Mouse (Mus musculus): ENCODE measurements around the gene Ppp1r16b. TPM values are rescaled to one million over a fixed set of nuclear protein-coding genes. Genes with fewer than 3 reads are reported as not detected.
A peak's percentile ranks its signal among the peaks of the same experiment; 100 is the strongest.
"Not testable (repeated sequence)": the region's sequence is repeated elsewhere in the genome, so short reads cannot be mapped to it uniquely, and the experiment has no call there.

Gene Ppp1r16b
- polyA plus RNA-seq, 1 experiment from 2014 or later = 4.7 TPM

DNA sequence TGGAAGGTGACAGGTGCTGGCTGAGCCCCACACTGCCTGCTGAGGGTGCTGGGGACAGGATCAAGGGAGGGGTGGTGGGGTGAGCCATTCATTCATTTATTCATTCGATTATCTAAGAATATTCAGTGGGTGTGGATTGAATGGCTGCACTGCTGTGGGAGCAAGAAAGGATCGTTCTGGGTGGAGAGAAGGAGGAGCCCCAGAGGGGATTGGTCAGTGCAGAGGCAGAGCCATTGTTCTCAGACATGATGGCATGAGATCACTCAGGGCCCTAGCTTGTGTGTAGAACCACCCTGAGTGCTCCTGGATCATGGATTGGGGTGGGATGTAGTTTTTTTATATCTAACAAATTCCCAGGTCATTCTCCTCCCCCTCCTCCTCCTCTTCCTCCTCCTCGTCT is 56.3 kb downstream of the Ppp1r16b start:
- DNase-seq (ENCODE audit: low spot score) = no peak
- Histone ChIP-seq H3K27ac (no peak overlapping the region; the same call in 1 of the 2 replicates), H3K9me3 (no peaks in the 10 kb centered on the region), H3K4me1 (peaks cover 32% of the 10 kb centered on the region), H3K27me3 (ENCODE audit: insufficient read depth, poor library complexity, severe bottlenecking) (0 out of 2 replicates have a peak, but pooled peaks cover 11% of the 10 kb centered on the region), H3K4me3 (no peak overlapping the region), H3K36me3 (no peaks in the 10 kb centered on the region)
- WGBS = 58% methylated on average over 3 of the region's 3 CpGs

DNA sequence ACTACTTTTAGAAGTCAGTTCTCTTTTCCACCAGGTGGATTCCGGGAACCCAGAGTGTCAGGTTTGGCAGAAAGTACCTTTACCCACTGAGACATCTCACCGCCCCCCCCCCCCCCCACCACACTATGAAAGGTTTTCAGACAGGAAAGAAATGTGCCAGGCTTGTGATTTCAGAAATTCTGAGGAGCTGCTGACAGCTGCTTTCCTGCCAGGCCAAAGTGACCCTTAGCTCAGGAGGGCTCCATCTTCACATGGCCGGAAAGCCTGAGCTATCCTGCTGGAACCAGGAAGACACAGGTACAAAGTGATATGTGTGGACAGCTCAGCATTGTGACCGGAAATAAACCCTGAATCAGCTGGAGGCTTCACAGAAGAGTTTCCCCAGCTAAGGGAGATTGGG is 56.9 kb downstream of the Ppp1r16b start:
- Histone ChIP-seq H3K27ac (0 out of 2 replicates have a peak overlapping the region, but pooled peaks have one; percentile 69), H3K9me3 (no peaks in the 10 kb centered on the region), H3K36me3 (no peaks in the 10 kb centered on the region), H3K27me3 (ENCODE audit: insufficient read depth, poor library complexity, severe bottlenecking) (0 out of 2 replicates have a peak, but pooled peaks cover 11% of the 10 kb centered on the region), H3K4me1 (peaks cover 30% of the 10 kb centered on the region), H3K4me3 (no peak overlapping the region)
- WGBS = 37% methylated on average over 4 of the region's 4 CpGs
- DNase-seq (ENCODE audit: low spot score) = no peak

DNA sequence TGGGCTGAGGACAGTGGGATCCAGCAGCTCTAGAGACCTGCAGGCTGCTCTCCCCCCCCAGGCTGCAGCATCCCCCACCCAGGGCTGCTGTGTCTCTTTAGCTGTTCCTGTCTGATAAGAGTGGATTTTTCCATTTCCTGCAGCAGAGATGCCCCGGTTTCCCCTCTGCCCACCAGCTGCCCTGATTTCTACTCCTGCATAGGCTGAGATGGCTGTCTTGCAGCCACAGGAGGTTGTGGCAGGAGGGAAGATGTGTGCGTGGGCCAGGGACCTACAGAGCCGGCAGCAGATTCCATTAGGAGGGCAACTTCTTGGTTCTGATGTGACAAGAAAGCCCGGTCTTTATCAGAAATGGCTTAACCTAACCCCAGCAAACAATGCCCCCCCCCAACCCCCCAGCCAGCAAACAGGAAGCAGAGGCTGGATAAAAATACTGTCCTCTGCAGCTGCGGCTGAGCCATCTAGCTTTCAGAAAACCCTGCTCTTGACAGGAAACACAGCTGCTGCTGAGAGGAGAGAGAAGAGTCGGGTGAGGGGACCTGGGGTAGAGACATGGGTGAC is 57.9 kb downstream of the Ppp1r16b start:
- no peaks in the 10 kb centered on the region for H3K9me3 ChIP-seq
- peaks cover 30% of the 10 kb centered on the region for H3K4me1 ChIP-seq
- H3K4me3 ChIP-seq = peak overlapping the region; percentile 13; the same call in 1 of the 2 replicates
- peak overlapping the region; percentile 69 for H3K27ac ChIP-seq
- 0 out of 2 replicates have a peak, but pooled peaks cover 11% of the 10 kb centered on the region for H3K27me3 ChIP-seq (ENCODE audit: insufficient read depth, poor library complexity, severe bottlenecking)
- WGBS = 17% methylated on average over 6 of the region's 6 CpGs
- no peaks in the 10 kb centered on the region for H3K36me3 ChIP-seq
- DNase-seq (ENCODE audit: low spot score) = no peak

DNA sequence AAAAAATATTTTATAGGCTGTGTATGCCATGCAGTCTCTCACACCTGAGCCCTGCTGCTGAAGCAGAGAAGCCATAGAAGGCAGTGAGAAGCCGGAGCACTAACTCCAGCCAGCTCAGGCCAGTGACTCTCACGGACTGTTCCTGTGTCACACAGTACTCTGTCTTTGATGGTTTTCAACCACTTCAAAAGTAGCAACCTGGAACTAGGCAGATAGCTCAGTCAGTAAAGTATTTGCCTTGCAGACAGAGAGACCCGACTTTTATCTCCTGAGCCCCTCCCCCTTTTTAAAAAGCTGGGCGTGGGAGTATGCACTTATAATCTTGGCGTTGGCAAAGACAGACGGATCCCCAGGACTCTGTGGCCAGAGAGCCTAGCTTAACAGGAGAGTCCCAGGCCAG is 58.6 kb downstream of the Ppp1r16b start:
- H3K27ac ChIP-seq = peak overlapping the region; percentile 69; the same call in 1 of the 2 replicates
- no peaks in the 10 kb centered on the region for H3K9me3 ChIP-seq
- H3K4me3 ChIP-seq = no peak overlapping the region
- WGBS = 13% methylated on average over 6 of the region's 6 CpGs
- H3K27me3 ChIP-seq (ENCODE audit: insufficient read depth, poor library complexity, severe bottlenecking) = 0 out of 2 replicates have a peak, but pooled peaks cover 11% of the 10 kb centered on the region
- H3K4me1 ChIP-seq = peaks cover 34% of the 10 kb centered on the region
- no peaks in the 10 kb centered on the region for H3K36me3 ChIP-seq
- DNase-seq (ENCODE audit: low spot score) = no peak

DNA sequence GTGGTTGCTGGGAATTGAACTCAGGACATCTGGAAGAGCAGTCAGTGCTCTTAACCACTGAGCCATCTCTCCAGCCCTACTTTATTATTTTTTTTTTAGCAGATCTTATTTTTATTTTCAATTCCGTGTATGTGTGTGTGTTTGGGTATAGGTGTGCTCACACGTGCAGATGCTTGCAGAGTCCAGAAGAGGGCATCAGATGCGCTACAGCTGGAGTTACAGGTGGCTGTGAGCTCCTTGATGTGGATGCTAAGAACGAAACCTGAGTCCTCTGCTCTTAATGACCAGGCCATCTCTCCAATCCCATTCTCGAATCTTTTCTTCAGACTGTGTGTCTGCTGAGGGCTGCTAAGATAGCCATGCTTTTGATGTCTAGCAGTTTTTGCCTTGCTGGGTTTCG is 61.1 kb downstream of the Ppp1r16b start:
- WGBS = 60% methylated on average over 6 of the region's 6 CpGs
- no peak for DNase-seq (ENCODE audit: low spot score)
- Histone ChIP-seq H3K27ac (no peak overlapping the region), H3K9me3 (no peaks in the 10 kb centered on the region), H3K4me1 (peaks cover 33% of the 10 kb centered on the region), H3K27me3 (ENCODE audit: insufficient read depth, poor library complexity, severe bottlenecking) (peaks cover 2% of the 10 kb centered on the region; the same call in 1 of the 2 replicates), H3K36me3 (no peaks in the 10 kb centered on the region), H3K4me3 (no peak overlapping the region)

DNA sequence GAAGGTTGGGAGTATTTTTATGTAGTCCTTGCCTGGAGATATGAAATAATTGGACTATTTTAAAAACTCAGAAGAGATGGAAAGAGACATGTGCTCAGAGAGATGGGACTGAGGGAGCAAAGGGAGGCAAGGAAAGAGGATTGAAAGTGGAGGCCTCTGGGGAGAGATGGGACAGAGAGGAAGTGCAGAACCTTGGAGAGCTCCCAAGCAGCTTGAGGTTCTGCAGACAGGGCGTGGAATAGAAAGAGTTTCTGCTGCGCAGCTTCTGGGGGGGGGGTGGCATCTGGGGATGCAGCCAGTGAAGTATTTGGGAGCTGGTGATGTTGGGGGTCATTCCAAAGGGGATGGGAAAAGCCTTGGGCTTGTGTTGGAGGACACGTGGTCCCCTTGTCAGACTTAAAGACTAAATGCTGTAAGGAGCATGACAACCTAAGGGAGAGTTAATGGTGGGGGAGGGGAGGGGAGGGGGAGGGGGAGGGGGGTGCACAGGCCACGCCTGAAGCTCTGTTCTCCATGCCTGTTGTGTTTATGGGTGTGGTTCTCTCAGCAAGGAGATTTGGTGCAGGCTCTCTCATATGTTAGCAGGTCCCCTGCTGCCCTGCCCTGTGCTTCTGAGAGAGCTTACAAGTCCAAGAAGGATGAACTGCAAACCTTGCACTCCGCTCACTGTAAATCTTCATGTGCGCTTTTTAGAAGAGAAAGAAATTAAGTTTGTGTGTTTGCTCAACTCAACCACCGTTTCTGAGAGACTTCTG is 63.0 kb downstream of the Ppp1r16b start:
- 40% methylated on average over 7 of the region's 7 CpGs for whole genome bisulfite sequencing
- Histone ChIP-seq H3K36me3 (no peaks in the 10 kb centered on the region), H3K4me1 (peaks cover 14% of the 10 kb centered on the region), H3K9me3 (no peaks in the 10 kb centered on the region), H3K27me3 (ENCODE audit: insufficient read depth, poor library complexity, severe bottlenecking) (no peaks in the 10 kb centered on the region; the same call in 1 of the 2 replicates), H3K27ac (no peak overlapping the region), H3K4me3 (no peak overlapping the region)
- no peak for DNase-seq (ENCODE audit: low spot score)

DNA sequence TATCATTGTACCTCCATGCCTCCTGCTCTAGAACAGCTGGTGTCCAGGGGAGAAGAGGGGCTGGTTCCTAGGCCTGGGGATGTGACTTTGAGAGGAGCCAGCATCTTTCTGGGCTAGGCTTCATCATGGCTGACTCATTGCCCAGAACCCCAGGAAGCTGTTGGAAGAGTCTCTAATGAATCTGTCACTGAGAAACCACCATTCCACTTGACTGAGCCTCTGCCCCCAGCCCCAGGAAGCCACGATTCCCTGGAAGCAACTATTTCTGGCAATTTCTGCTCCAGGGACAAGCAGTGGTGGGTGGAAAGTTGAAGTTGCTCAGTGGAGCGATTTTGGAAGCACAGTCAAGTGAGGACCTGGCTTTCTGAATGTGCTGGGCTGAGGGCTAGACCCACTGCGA is 65.7 kb downstream of the Ppp1r16b start:
- Histone ChIP-seq H3K27ac (no peak overlapping the region), H3K27me3 (ENCODE audit: insufficient read depth, poor library complexity, severe bottlenecking) (no peaks in the 10 kb centered on the region; the same call in 1 of the 2 replicates), H3K4me1 (0 out of 2 replicates have a peak, but pooled peaks cover 4% of the 10 kb centered on the region), H3K36me3 (no peaks in the 10 kb centered on the region), H3K9me3 (no peaks in the 10 kb centered on the region), H3K4me3 (no peak overlapping the region)
- WGBS = 69% methylated on average over 3 of the region's 3 CpGs
- DNase-seq (ENCODE audit: low spot score) = no peak

DNA sequence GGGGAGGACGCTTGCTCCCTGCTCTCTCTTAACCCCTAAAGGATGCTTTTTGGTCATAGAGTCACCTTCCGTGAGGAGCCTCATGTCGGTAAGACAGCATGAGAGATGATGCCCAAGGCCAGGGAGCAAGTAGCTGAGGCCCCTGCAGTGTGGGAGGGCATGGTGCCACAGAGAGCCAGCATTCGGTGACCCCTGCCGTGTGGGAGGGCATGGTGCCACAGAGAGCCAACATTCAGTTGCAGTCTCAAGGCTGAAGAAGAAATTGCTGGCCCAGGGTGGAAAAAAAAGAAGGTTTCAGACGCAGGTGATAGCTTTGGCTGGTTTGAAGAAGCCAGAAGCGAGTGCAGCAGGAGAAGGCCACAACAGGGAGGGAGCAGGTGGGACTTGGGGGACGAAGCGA is 67.3 kb downstream of the Ppp1r16b start:
- H3K27me3 ChIP-seq (ENCODE audit: insufficient read depth, poor library complexity, severe bottlenecking) = no peaks in the 10 kb centered on the region; the same call in 1 of the 2 replicates
- no peak overlapping the region for H3K27ac ChIP-seq
- no peak overlapping the region for H3K4me3 ChIP-seq
- H3K4me1 ChIP-seq = 0 out of 2 replicates have a peak, but pooled peaks cover 4% of the 10 kb centered on the region
- no peaks in the 10 kb centered on the region for H3K36me3 ChIP-seq
- 81% methylated on average over 9 of the region's 9 CpGs for WGBS
- H3K9me3 ChIP-seq = no peaks in the 10 kb centered on the region
- no peak for DNase-seq (ENCODE audit: low spot score)

DNA sequence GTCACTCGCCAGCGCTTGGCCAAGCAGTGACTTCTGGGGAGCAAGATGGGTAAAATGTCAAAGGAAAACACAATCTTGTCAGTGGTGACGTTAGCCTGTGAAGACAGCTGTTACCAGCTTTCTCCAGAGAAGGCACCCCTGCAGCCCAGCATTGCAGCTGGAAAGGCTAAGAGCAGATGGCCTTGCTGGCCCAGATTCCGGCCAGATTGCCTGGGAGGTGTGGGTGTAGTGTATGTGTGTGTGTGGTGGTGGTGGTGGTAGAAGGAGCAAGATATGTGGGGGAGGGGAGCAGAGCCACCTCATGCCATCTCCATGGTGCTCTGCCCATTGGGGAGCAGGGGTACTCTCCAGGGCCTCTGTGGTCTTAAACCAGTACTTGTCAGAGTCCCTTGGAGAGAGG is 67.9 kb downstream of the Ppp1r16b start:
- no peak overlapping the region for H3K4me3 ChIP-seq
- WGBS = 74% methylated on average over 4 of the region's 4 CpGs
- no peak for DNase-seq (ENCODE audit: low spot score)
- H3K27me3 ChIP-seq (ENCODE audit: insufficient read depth, poor library complexity, severe bottlenecking) = no peaks in the 10 kb centered on the region; the same call in 1 of the 2 replicates
- H3K9me3 ChIP-seq = no peaks in the 10 kb centered on the region
- 0 out of 2 replicates have a peak, but pooled peaks cover 3% of the 10 kb centered on the region for H3K4me1 ChIP-seq
- H3K27ac ChIP-seq = no peak overlapping the region
- H3K36me3 ChIP-seq = no peaks in the 10 kb centered on the region

DNA sequence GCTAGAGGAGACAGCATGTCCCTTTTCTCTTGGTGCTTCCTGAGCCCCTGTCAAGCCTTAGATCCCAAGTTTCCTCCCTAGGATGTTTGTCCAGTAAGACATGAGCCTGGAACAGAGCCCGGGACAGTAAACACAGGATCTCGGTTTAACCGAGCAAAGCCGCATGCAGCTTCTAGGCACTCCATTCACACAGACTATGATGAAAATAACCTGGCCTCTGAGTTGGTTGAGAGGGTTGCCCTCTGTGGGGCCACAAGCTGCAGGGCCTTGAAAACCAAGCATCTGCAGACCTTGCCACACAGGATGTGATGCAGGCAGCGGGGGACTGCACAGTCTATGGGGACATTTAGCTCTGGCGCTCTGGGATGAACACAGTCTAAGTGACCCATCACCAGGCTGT is 68.7 kb downstream of the Ppp1r16b start:
- no peaks in the 10 kb centered on the region for H3K9me3 ChIP-seq
- H3K4me3 ChIP-seq = no peak overlapping the region
- H3K27ac ChIP-seq = no peak overlapping the region
- DNase-seq (ENCODE audit: low spot score) = no peak
- WGBS = 80% methylated on average over 6 of the region's 6 CpGs
- no peaks in the 10 kb centered on the region; the same call in 1 of the 2 replicates for H3K27me3 ChIP-seq (ENCODE audit: insufficient read depth, poor library complexity, severe bottlenecking)
- H3K4me1 ChIP-seq = no peaks in the 10 kb centered on the region
- H3K36me3 ChIP-seq = no peaks in the 10 kb centered on the region

DNA sequence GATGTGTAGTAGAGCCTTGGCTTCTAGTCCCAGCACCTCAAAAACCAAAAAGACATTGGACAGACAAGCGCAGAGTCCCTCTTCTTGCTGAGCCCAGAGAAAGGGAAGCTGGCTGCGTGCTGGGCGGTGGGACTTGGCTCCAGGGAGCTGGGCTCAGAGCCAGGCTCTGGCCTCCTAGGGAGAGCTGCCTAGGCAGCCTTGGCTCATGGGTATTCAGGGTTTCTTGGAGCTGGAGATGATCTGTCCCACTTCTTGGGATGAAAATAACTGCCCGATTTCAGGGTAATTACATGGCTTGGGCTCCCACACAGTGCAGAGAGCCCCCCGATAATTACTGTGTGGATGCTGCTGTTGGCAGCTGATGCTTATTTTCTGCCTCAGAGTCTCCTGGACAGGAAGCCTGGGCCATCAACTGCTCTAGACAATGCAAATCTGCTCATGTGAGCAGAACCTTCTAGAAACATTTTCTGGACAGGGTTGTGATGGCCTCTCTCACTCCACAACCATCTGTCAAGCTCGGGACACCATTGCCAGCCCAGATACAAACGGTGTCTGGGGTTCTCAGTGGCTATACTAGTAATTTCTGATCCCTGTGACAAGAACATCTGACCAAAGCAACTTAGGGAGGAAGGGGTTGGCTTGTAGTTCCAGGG is 69.4 kb downstream of the Ppp1r16b start:
- no peaks in the 10 kb centered on the region for H3K4me1 ChIP-seq
- H3K27ac ChIP-seq = no peak overlapping the region
- 75% methylated on average over 7 of the region's 7 CpGs for WGBS

DNA sequence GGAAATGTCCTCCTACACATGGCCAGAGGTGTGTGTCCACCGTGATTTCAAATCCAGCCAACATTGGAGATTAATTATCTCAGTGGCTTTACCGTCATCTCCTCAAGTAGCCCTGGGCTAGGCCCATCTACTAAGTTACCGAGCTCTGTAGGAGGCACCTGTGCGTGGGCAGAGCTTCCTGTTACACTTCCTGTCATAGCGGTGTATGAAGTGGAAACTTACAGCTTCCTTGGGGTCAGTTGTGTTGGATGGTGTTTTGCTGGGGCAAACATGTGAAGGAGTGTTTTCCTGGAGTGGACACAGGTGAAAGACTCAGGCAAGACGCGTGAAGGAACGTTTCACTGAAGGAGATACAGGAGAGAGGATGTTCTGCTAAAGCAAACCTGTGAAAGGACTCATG is 70.1 kb downstream of the Ppp1r16b start:
- Histone ChIP-seq H3K27ac (no peak overlapping the region), H3K36me3 (no peaks in the 10 kb centered on the region)

More for the DNA sequence above, 69.4 kb downstream of the Ppp1r16b start:
- no peaks in the 10 kb centered on the region for H3K9me3 ChIP-seq
- H3K4me3 ChIP-seq = no peak overlapping the region
- no peaks in the 10 kb centered on the region for H3K36me3 ChIP-seq
- no peaks in the 10 kb centered on the region; the same call in 1 of the 2 replicates for H3K27me3 ChIP-seq (ENCODE audit: insufficient read depth, poor library complexity, severe bottlenecking)
- DNase-seq (ENCODE audit: low spot score) = no peak

DNA sequence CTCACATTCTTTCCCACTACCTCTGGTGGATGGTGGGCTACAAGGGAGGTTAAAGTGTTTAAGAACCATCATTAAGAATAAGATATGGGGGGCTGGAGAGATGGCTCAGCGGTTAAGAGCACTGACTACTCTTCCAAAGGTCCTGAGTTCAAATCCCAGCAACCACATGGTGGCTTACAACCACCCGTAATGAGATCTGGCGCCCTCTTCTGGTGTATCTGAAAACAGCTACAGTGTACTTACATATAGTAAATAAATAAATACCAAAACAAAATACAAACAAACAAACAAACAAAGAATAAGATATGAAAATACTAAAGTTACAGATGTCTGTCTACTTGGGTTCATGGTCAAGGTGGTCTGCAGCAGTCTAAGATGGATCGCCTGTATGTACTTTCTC is 71.0 kb downstream of the Ppp1r16b start:
- 78% methylated on average over 4 of the region's 4 CpGs for WGBS
- H3K27ac ChIP-seq; H3K4me3 ChIP-seq; DNase-seq (ENCODE audit: low spot score); H3K4me1 ChIP-seq; H3K9me3 ChIP-seq; H3K27me3 ChIP-seq (ENCODE audit: insufficient read depth, poor library complexity, severe bottlenecking); H3K36me3 ChIP-seq: not testable (repeated sequence)

More for the DNA sequence above, 70.1 kb downstream of the Ppp1r16b start:
- DNase-seq (ENCODE audit: low spot score) = no peak
- Histone ChIP-seq H3K27me3 (ENCODE audit: insufficient read depth, poor library complexity, severe bottlenecking) (no peaks in the 10 kb centered on the region), H3K4me1 (no peaks in the 10 kb centered on the region), H3K4me3 (no peak overlapping the region), H3K9me3 (no peaks in the 10 kb centered on the region)
- WGBS = 81% methylated on average over 8 of the region's 8 CpGs

All from heart, embryonic 10.5 days (tissue).